Mouse (Mus musculus): ENCODE measurements around the gene Slc39a7. TPM values are rescaled to one million over a fixed set of nuclear protein-coding genes. Genes with fewer than 3 reads are reported as not detected.

Slc39a7 gene
- polyA plus RNA-seq, 1 experiment from 2014 or later, result 43.4 TPM

- no peak for ATAC-seq
- no peak for TF ChIP-seq CTCF (IDR thresholded peaks at IDR 0.05; ENCODE audit: low read depth)
- no peak for TF ChIP-seq EP300 (IDR thresholded peaks at IDR 0.05; ENCODE audit: low read depth)
- WGBS (ENCODE audit: insufficient replicate concordance), result 14% methylated on average over 28 of the region's 28 CpGs
- H3K27me3 ChIP-seq (ENCODE audit: insufficient read depth, low read length), result peaks cover 12% of the 10 kb centered on the region; the same call in 1 of the 2 replicates
- H3K4me3 ChIP-seq (ENCODE audit: low read depth, low read length), result no peak within 1 kb of the TSS
- no peaks in the 10 kb centered on the region for H3K9me3 ChIP-seq (ENCODE audit: low read length)
- H3K27ac ChIP-seq (ENCODE audit: low read depth), result no peak within 1 kb of the TSS
- no peak for DNase-seq
- no peak within 1 kb of the TSS for H3K9ac ChIP-seq (replicated peaks)
- H3K4me1 ChIP-seq (ENCODE audit: insufficient read depth), result peaks cover 4% of the 10 kb centered on the region; the same call in 1 of the 2 replicates
- H3K4me2 ChIP-seq (ENCODE audit: low read depth, low read length), result peak within 1 kb of the TSS; percentile 1; the same call in 1 of the 2 replicates
- peaks cover 31% of the 10 kb centered on the region for H3K36me3 ChIP-seq (replicated peaks; ENCODE audit: insufficient read depth, low read length)
Measured at GRCm38 (mm10) chr17:34038878-34039561, 7.5 kb upstream of the Slc39a7 start, which contains the start of gene Col11a2. Col11a2 (plus strand) TSS chr17:34039437.

GRCm38 (mm10) chr17:34038440-34038839, 7.0 kb upstream of the Slc39a7 start:
- Histone ChIP-seq H3K36me3 (replicated peaks; ENCODE audit: insufficient read depth, low read length) (peaks cover 34% of the 10 kb centered on the region), H3K4me3 (ENCODE audit: low read depth, low read length) (no peak overlapping the region), H3K27me3 (ENCODE audit: insufficient read depth, low read length) (peaks cover 12% of the 10 kb centered on the region; the same call in 1 of the 2 replicates), H3K27ac (ENCODE audit: low read depth) (no peak overlapping the region), H3K4me2 (ENCODE audit: low read depth, low read length) (peak overlapping the region; percentile 1; the same call in 1 of the 2 replicates), H3K9me3 (ENCODE audit: low read length) (no peaks in the 10 kb centered on the region), H3K9ac (replicated peaks) (no peak overlapping the region), H3K4me1 (ENCODE audit: insufficient read depth) (peaks cover 10% of the 10 kb centered on the region)
- DNase-seq (no peak), ATAC-seq (no peak)
- WGBS (ENCODE audit: insufficient replicate concordance), result 18% methylated on average over 19 of the region's 21 CpGs
- no peak for TF ChIP-seq EP300 (IDR thresholded peaks at IDR 0.05; ENCODE audit: low read depth)
- no peak for TF ChIP-seq CTCF (IDR thresholded peaks at IDR 0.05; ENCODE audit: low read depth)

GRCm38 (mm10) chr17:34037241-34037640, 5.8 kb upstream of the Slc39a7 start:
- H3K4me2 ChIP-seq (ENCODE audit: low read depth, low read length), result no peak overlapping the region
- H3K4me1 ChIP-seq (ENCODE audit: insufficient read depth), result peaks cover 18% of the 10 kb centered on the region
- ATAC-seq (no peak), DNase-seq (no peak)
- no peak overlapping the region for H3K9ac ChIP-seq (replicated peaks)
- no peaks in the 10 kb centered on the region for H3K9me3 ChIP-seq (ENCODE audit: low read length)
- no peak for TF ChIP-seq EP300 (IDR thresholded peaks at IDR 0.05; ENCODE audit: low read depth)
- no peak for TF ChIP-seq CTCF (IDR thresholded peaks at IDR 0.05; ENCODE audit: low read depth)
- H3K27ac ChIP-seq (ENCODE audit: low read depth), result no peak overlapping the region
- H3K4me3 ChIP-seq (ENCODE audit: low read depth, low read length), result no peak overlapping the region
- 92% methylated on average over 7 of the region's 7 CpGs for WGBS (ENCODE audit: insufficient replicate concordance)
- H3K36me3 ChIP-seq (replicated peaks; ENCODE audit: insufficient read depth, low read length), result peaks cover 34% of the 10 kb centered on the region
- H3K27me3 ChIP-seq (ENCODE audit: insufficient read depth, low read length), result peaks cover 12% of the 10 kb centered on the region; the same call in 1 of the 2 replicates

GRCm38 (mm10) chr17:34036647-34037046, 5.2 kb upstream of the Slc39a7 start:
- ATAC-seq, result peak; percentile 37
- Histone ChIP-seq H3K4me3 (ENCODE audit: low read depth, low read length) (no peak overlapping the region), H3K9ac (replicated peaks) (no peak overlapping the region), H3K27me3 (ENCODE audit: insufficient read depth, low read length) (peaks cover 12% of the 10 kb centered on the region; the same call in 1 of the 2 replicates), H3K4me2 (ENCODE audit: low read depth, low read length) (no peak overlapping the region), H3K4me1 (ENCODE audit: insufficient read depth) (peaks cover 18% of the 10 kb centered on the region), H3K9me3 (ENCODE audit: low read length) (no peaks in the 10 kb centered on the region), H3K27ac (ENCODE audit: low read depth) (no peak overlapping the region), H3K36me3 (replicated peaks; ENCODE audit: insufficient read depth, low read length) (peaks cover 34% of the 10 kb centered on the region)
- 64% methylated on average over 10 of the region's 10 CpGs for WGBS (ENCODE audit: insufficient replicate concordance)
- peak; percentile 77 for DNase-seq
- TF ChIP-seq EP300 (IDR thresholded peaks at IDR 0.05; ENCODE audit: low read depth) (no peak), CTCF (IDR thresholded peaks at IDR 0.05; ENCODE audit: low read depth) (no peak)

GRCm38 (mm10) chr17:34035517-34035916, 4.0 kb upstream of the Slc39a7 start:
- Histone ChIP-seq H3K9ac (replicated peaks) (no peak overlapping the region), H3K4me3 (ENCODE audit: low read depth, low read length) (no peak overlapping the region), H3K36me3 (replicated peaks; ENCODE audit: insufficient read depth, low read length) (peaks cover 34% of the 10 kb centered on the region), H3K27me3 (ENCODE audit: insufficient read depth, low read length) (peaks cover 4% of the 10 kb centered on the region; the same call in 1 of the 2 replicates), H3K4me2 (ENCODE audit: low read depth, low read length) (no peak overlapping the region), H3K9me3 (ENCODE audit: low read length) (no peaks in the 10 kb centered on the region), H3K4me1 (ENCODE audit: insufficient read depth) (peaks cover 22% of the 10 kb centered on the region), H3K27ac (ENCODE audit: low read depth) (no peak overlapping the region)
- ATAC-seq, result no peak
- TF ChIP-seq CTCF (IDR thresholded peaks at IDR 0.05; ENCODE audit: low read depth) (no peak), EP300 (IDR thresholded peaks at IDR 0.05; ENCODE audit: low read depth) (no peak)
- 92% methylated on average over 9 of the region's 9 CpGs for WGBS (ENCODE audit: insufficient replicate concordance)
- no peak for DNase-seq

- Histone ChIP-seq H3K4me1 (ENCODE audit: insufficient read depth) (peaks cover 34% of the 10 kb centered on the region), H3K9ac (replicated peaks) (no peak overlapping the region), H3K4me3 (ENCODE audit: low read depth, low read length) (no peak overlapping the region), H3K36me3 (replicated peaks; ENCODE audit: insufficient read depth, low read length) (peaks cover 44% of the 10 kb centered on the region), H3K9me3 (ENCODE audit: low read length) (no peaks in the 10 kb centered on the region), H3K27me3 (ENCODE audit: insufficient read depth, low read length) (no peaks in the 10 kb centered on the region), H3K27ac (ENCODE audit: low read depth) (peak overlapping the region; percentile 96), H3K4me2 (ENCODE audit: low read depth, low read length) (no peak overlapping the region)
- ATAC-seq (no peak), DNase-seq (peak; percentile 81)
- WGBS (ENCODE audit: insufficient replicate concordance), result 77% methylated on average over 10 of the region's 10 CpGs
- TF ChIP-seq CTCF (IDR thresholded peaks at IDR 0.05; ENCODE audit: low read depth), result peak; percentile 82
- no peak for TF ChIP-seq EP300 (IDR thresholded peaks at IDR 0.05; ENCODE audit: low read depth)
Measured at GRCm38 (mm10) chr17:34034064-34034463, 2.6 kb upstream of the Slc39a7 start.

Data from liver, postnatal 0 days (tissue).